Mouse (Mus musculus) midbrain, embryonic 14.5 days (tissue): Measurements from ENCODE around the gene Lrp1. TPM values are rescaled to one million over a fixed set of nuclear protein-coding genes. Genes with fewer than 3 reads are reported as not detected.

Experiments
- ATAC-seq: fragments of 200-750 bp; cut with Nextera tagmentation; 2 replicates; pipeline ENCODE4 v1.8.0; 2017; ENCODE audit warnings: moderate number of reproducible peaks, moderate library complexity; ENCODE audit not compliant: low FRiP score, low TSS enrichment
- DNase-seq: peaks from one replicate; pipeline ENCODE4 v3.0.0-alpha.2; 2015
- H3K27ac ChIP-seq: fragments of 300-500 bp; sonication (generic); replicated peaks from 2 replicates; pipeline ENCODE4 v1.5.1; 2014; ENCODE audit warnings: mild to moderate bottlenecking, low read depth, low read length, moderate library complexity
- H3K27me3 ChIP-seq: fragments of 300-500 bp; sonication (generic); 2 replicates; pipeline ENCODE4 v1.6.1; 2014; ENCODE audit warnings: low read length, control low read depth, mixed read lengths; ENCODE audit not compliant: control insufficient read depth, insufficient read depth
- H3K36me3 ChIP-seq: fragments of 300-500 bp; sonication (generic); 2 replicates; pipeline ENCODE4 v1.6.1; 2014; ENCODE audit warnings: low read length, control low read depth; ENCODE audit not compliant: control insufficient read depth, insufficient read depth
- H3K4me1 ChIP-seq: fragments of 300-500 bp; sonication (generic); 2 replicates; pipeline ENCODE4 v1.6.1; 2014; ENCODE audit warnings: mild to moderate bottlenecking, antibody characterized with exemption, low read length, control low read depth; ENCODE audit not compliant: control insufficient read depth, insufficient read depth
- H3K4me2 ChIP-seq: fragments of 300-500 bp; sonication (generic); 2 replicates; pipeline ENCODE4 v1.6.1; 2014; ENCODE audit warnings: mild to moderate bottlenecking, low read length, moderate library complexity
- H3K4me3 ChIP-seq: fragments of 300-500 bp; sonication (generic); replicated peaks from 2 replicates; pipeline ENCODE4 v1.5.1; 2014; ENCODE audit warnings: low read depth, low read length
- H3K9ac ChIP-seq: fragments of 300-500 bp; sonication (generic); replicated peaks from 2 replicates; pipeline ENCODE4 v1.6.1; 2014; ENCODE audit warnings: mild to moderate bottlenecking, low read length, moderate library complexity
- H3K9me3 ChIP-seq: fragments of 300-500 bp; sonication (generic); 2 replicates; pipeline ENCODE4 v1.6.1; 2016; ENCODE audit warnings: low read length, control low read depth, mixed read lengths; ENCODE audit not compliant: control insufficient read depth
- WGBS: fragments of 180-500 bp; shearing (Covaris S2); extraction: QIAGEN DNeasy Blood & Tissue Kit; methylation state at CpG from one replicate; pipeline ENCODE4 v1.1.7; 2014; 5-methylcytosine and 5-hydroxymethylcytosine counted together
- polyA plus RNA-seq: library from polyadenylated mRNA; unstranded; fragments of >200 nt; fragmentation: Nextera tagmentation; extraction: Ambion mirVana; gene quantifications from 2 replicates; pipeline ENCODE4 v1.2.1, GENCODE M21; 2014

Gene Lrp1
- polyA plus RNA-seq, 1 experiment from 2014 or later, result 131 TPM

DNA sequence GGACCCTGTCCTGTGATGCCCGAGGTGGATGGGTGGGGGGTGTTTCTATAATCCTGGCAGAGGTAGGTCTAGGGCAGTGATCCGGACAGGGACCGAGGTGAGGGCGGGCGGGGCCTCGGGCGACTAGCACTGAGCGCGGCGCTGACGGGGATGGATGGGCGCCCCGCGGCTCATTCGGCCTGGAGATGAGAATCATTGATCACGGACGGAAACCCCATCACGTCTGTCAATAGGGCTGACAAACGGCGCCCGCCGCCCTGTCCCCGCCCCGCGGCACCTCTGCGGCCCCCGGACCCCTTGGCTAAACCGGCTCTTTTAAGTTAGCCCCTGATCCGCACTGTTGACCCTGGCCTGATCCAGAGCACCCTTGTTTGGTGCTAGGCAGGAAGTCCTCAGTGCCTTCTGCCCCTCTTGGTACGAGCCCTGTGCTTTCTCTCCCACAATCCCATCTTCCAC is 86.0 kb downstream of the Lrp1 start:
- Histone ChIP-seq H3K9ac (peak overlapping the region; percentile 72), H3K27me3 (peaks cover 39% of the 10 kb centered on the region), H3K9me3 (no peaks in the 10 kb centered on the region), H3K36me3 (peaks cover 19% of the 10 kb centered on the region), H3K4me3 (peak overlapping the region; percentile 56), H3K27ac (peak overlapping the region; percentile 75), H3K4me2 (peak overlapping the region; percentile 76), H3K4me1 (peaks cover 66% of the 10 kb centered on the region)
- WGBS, result under 1% methylated on average over 30 of the region's 30 CpGs
- 0 out of 2 replicates have a peak, but pooled peaks have one; percentile 9 for ATAC-seq
- no peak for DNase-seq

DNA sequence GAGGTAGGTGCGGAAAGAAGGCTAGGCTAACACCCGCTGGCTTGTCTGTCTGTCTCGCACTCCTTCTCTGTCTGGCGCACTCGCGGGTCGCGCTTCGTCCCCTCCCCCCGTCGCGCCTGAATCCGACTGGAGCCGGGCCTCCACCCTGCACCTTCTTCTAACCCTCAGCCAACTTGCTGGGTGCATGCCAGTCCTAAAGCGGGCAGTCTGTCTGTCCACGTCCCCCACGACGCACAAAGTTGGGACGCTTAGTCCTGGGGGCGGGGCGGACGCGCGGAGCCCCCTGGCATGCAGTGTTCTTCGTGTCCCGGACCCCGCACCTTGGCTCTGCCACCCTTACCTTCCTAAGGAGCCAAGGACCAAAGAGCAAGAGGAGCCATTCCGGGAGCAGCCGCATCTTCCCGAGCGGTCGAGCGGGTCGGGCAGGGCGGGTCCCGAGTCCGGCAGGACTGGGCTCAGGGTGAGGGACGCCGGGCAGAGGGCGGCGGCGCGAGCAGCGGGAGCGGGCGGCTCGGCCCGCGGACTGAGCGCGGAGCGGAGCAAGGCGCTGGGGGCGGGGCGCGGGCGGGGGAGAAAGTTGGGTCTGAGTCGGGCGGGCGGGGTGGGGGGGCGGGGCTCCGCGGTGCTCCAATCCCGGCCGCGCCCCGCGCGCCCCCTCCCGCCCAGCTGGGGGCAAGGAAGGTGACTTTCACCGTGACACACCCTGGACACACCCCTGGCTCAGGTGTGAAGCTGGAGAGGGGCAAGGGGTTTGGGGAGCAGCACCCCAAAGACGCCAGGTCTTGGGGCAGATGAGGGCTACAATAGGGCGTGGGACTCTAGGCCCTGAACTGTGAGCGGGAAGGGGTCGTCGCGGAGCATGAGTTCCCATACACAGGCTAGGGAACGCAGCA is 86.7 kb downstream of the Lrp1 start, which contains the start of gene Nxph4:
TSS of gene Nxph4 (minus strand) at position 524 of the 893 bp plus-strand sequence.
- DNase-seq, result no peak
- peak; percentile 22; the same call in 1 of the 2 replicates for ATAC-seq
- peaks cover 46% of the 10 kb centered on the region for H3K27me3 ChIP-seq
- H3K27ac ChIP-seq, result peak within 1 kb of the TSS; percentile 75
- peak within 1 kb of the TSS; percentile 56 for H3K4me3 ChIP-seq
- H3K9ac ChIP-seq, result peak within 1 kb of the TSS; percentile 72
- no peaks in the 10 kb centered on the region for H3K9me3 ChIP-seq
- peak within 1 kb of the TSS; percentile 76 for H3K4me2 ChIP-seq
- H3K4me1 ChIP-seq, result peaks cover 73% of the 10 kb centered on the region
- peaks cover 12% of the 10 kb centered on the region for H3K36me3 ChIP-seq
- under 1% methylated on average over 62 of the region's 78 CpGs for WGBS

DNA sequence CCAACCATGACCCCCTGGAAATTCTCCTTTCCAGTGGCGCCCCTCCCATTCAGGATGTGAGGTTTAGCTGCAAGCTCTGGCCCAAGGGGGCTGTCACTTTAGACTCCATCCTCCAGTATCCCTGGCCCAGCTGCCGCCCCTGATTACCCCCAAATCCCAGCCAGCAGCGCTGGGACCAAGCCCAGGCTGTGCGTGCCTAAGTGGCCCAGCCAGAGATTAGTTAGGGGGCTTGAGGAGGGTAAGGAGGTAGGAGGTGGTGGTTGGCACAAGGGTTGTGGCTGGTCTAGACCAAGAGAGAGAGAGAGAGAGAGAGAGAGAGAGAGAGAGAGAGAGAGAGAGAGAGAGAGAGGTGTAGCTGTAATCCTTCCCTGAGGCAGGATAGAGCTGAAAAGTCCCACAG is 89.4 kb downstream of the Lrp1 start:
- Histone ChIP-seq H3K4me1 (peaks cover 88% of the 10 kb centered on the region), H3K4me2 (peak overlapping the region; percentile 76), H3K9me3 (no peaks in the 10 kb centered on the region), H3K4me3 (peak overlapping the region; percentile 56), H3K36me3 (no peaks in the 10 kb centered on the region), H3K27me3 (peaks cover 70% of the 10 kb centered on the region), H3K27ac (peak overlapping the region; percentile 81), H3K9ac (peak overlapping the region; percentile 72; the same call in 1 of the 2 replicates)
- ATAC-seq (no peak), DNase-seq (no peak)
- WGBS, result 4% methylated on average over 4 of the region's 4 CpGs

DNA sequence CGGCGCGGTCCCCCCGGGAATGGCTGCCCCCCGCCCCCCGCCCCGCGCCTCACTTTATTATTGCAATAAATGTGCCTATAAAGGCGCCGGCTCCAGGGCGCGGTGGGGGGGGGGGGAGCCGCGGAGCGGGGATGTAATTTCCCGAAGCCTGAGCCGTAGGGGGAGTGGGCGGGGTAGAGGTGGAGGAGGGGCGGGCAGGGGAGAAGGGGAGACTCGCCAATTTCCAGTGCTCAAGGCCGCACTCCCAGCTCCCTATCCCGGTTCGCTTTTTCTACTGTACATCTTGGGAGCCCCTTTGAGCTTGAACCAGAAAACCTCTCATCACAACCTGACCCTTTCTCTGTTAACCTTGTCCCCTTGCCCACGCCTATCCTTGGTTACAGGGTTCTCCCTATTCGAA is 90.0 kb downstream of the Lrp1 start:
- peaks cover 76% of the 10 kb centered on the region for H3K27me3 ChIP-seq
- DNase-seq, result no peak
- no peaks in the 10 kb centered on the region for H3K9me3 ChIP-seq
- H3K4me2 ChIP-seq, result peak overlapping the region; percentile 76
- peak overlapping the region; percentile 56 for H3K4me3 ChIP-seq
- peak overlapping the region; percentile 81 for H3K27ac ChIP-seq
- ATAC-seq, result no peak
- WGBS, result under 1% methylated on average over 18 of the region's 25 CpGs
- H3K36me3 ChIP-seq, result no peaks in the 10 kb centered on the region
- H3K9ac ChIP-seq, result peak overlapping the region; percentile 72
- peaks cover 88% of the 10 kb centered on the region for H3K4me1 ChIP-seq

GRCm38 (mm10) chr10:127527481-127527880 is 93.5 kb downstream of the Lrp1 start:
- Histone ChIP-seq H3K36me3 (no peaks in the 10 kb centered on the region), H3K9ac (peak overlapping the region; percentile 36), H3K27ac (peak overlapping the region; percentile 79), H3K4me3 (peak overlapping the region; percentile 16), H3K4me2 (peak overlapping the region; percentile 76), H3K27me3 (peaks cover 68% of the 10 kb centered on the region), H3K9me3 (no peaks in the 10 kb centered on the region), H3K4me1 (peaks cover 73% of the 10 kb centered on the region)
- WGBS, result 2% methylated on average over 17 of the region's 17 CpGs
- ATAC-seq (peak; percentile 22; the same call in 1 of the 2 replicates), DNase-seq (no peak)

GRCm38 (mm10) chr10:127526681-127527080 is 94.3 kb downstream of the Lrp1 start:
- Histone ChIP-seq H3K9me3 (no peaks in the 10 kb centered on the region), H3K4me3 (peak overlapping the region; percentile 16), H3K9ac (peak overlapping the region; percentile 36), H3K27ac (peak overlapping the region; percentile 79), H3K36me3 (no peaks in the 10 kb centered on the region), H3K4me2 (peak overlapping the region; percentile 76), H3K27me3 (peaks cover 62% of the 10 kb centered on the region), H3K4me1 (peaks cover 70% of the 10 kb centered on the region)
- under 1% methylated on average over 26 of the region's 26 CpGs for WGBS
- DNase-seq, result no peak
- no peak for ATAC-seq

DNA sequence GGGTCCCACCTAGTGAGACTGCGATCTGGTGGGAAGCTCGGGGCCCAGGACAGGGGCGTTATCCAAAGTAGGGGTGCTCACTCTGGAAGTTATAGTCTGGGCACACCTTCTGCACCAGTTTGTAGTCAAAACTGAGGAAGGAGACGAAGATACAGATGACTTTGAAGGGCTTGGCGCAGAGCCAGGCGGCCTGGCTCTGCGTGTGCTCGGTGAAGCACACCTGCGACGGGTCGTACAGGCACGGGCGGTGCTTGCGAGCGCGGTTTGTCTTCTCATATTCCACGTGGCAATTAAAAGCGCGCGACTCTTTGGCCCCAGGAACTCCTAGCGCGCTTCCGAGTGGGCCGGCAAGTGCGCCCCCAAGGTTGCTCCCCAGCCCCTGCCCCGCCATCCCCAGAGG is 94.9 kb downstream of the Lrp1 start:
- WGBS, result 2% methylated on average over 26 of the region's 26 CpGs

DNA sequence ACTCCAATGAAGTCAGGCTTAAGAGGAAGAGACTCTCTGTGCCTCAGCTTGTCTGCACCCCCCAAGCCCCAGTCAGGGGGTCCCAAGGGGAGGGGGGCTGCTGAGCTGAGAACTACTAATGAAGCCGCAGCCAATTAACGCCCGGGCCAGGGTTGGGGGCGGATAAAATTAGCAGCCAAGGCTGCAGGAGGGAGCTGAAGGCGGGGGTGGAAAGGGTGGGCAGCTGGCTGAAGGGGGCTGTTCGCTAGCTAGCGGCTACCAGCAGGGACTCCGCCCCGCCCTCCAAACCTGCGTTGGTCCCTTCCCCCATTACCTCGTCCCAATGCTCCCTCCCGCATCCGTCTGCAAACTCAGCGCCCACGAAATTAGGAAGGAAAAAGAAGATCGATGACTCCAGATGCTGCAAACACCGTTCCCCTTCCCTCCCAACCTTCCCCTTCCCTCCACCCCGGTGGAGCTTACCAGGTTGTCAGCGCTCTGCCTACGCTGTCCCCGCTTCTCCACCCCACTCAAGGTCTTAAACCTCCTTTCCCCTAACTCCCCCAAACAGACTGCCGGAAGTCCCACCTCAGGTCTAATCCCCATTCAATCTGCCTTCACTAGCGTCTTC is 96.2 kb downstream of the Lrp1 start:
- DNase-seq (no peak), ATAC-seq (peak; percentile 26; the same call in 1 of the 2 replicates)
- Histone ChIP-seq H3K4me1 (peaks cover 61% of the 10 kb centered on the region), H3K4me3 (no peak overlapping the region), H3K27ac (peak overlapping the region; percentile 46), H3K27me3 (peaks cover 53% of the 10 kb centered on the region), H3K9me3 (no peaks in the 10 kb centered on the region), H3K36me3 (no peaks in the 10 kb centered on the region), H3K9ac (no peak overlapping the region; the same call in 1 of the 2 replicates), H3K4me2 (peak overlapping the region; percentile 76)
- under 1% methylated on average over 23 of the region's 23 CpGs for WGBS

More for the DNA sequence above, 94.9 kb downstream of the Lrp1 start:
- peaks cover 62% of the 10 kb centered on the region for H3K27me3 ChIP-seq
- peak overlapping the region; percentile 76 for H3K4me2 ChIP-seq
- H3K36me3 ChIP-seq, result no peaks in the 10 kb centered on the region
- DNase-seq (no peak), ATAC-seq (no peak)
- H3K9me3 ChIP-seq, result no peaks in the 10 kb centered on the region
- H3K27ac ChIP-seq, result peak overlapping the region; percentile 79; the same call in 1 of the 2 replicates
- H3K4me1 ChIP-seq, result peaks cover 70% of the 10 kb centered on the region
- peak overlapping the region; percentile 36; the same call in 1 of the 2 replicates for H3K9ac ChIP-seq
- H3K4me3 ChIP-seq, result peak overlapping the region; percentile 16
